Comparison of ENCODE assay signal across 9 mouse cellular contexts in genomic region chr7:74025007-74025406, GRCm38 (mm10). TPM values are rescaled to one million over a fixed set of nuclear protein-coding genes. Genes with fewer than 3 reads are reported as not detected.
A peak's percentile ranks its signal among the peaks of the same experiment; 100 is the strongest.
DNase-seq lines count a peak whose midpoint lies in the region; ATAC-seq and TF ChIP-seq lines count a peak whose summit lies in the region.
"Had no signal": no experiment of that assay in that cellular context is flagged by ENCODE, and none has a peak within 500 bp of the region (broad histone marks: within the 10 kb centered on the region; RNA-seq: fewer than 3 reads in every experiment).

No protein-coding gene starts in this region.

- TF ChIP-seq POLR2A in bone marrow, adult 2 months (IDR thresholded peaks at IDR 0.05; ENCODE audit: borderline replicate concordance, control insufficient read depth, low read depth, low read length): no peak

- peak; percentile 74 for ATAC-seq in forebrain, embryonic 14.5 days
- ATAC-seq in monocyte, adult 5-6 weeks (replicated peaks; ENCODE audit: insufficient number of reproducible peaks, low FRiP score, low TSS enrichment, poor library complexity, severe bottlenecking): no peak

- H3K9ac ChIP-seq in forebrain, embryonic 14.5 days (ENCODE audit: low read length): no peak overlapping the region
- H3K9ac ChIP-seq: neural tube, embryonic 12.5 days had no signal

- no peaks in the 10 kb centered on the region for H3K27me3 ChIP-seq in forebrain, embryonic 14.5 days (replicated peaks; ENCODE audit: control insufficient read depth, insufficient read depth, low read length)
- H3K27me3 ChIP-seq: neural tube, embryonic 12.5 days had no signal

- no peaks in the 10 kb centered on the region for H3K36me3 ChIP-seq in forebrain, embryonic 14.5 days (ENCODE audit: control insufficient read depth, insufficient read depth, low read length)
- H3K36me3 ChIP-seq: neural tube, embryonic 12.5 days had no signal

- TF ChIP-seq CTCF in bone marrow, adult 2 months (IDR thresholded peaks at IDR 0.05; ENCODE audit: control insufficient read depth, insufficient read depth, low read length): peak; percentile 69

- H3K9me3 ChIP-seq in forebrain, embryonic 14.5 days (replicated peaks; ENCODE audit: control insufficient read depth, low read length): no peaks in the 10 kb centered on the region
- H3K9me3 ChIP-seq: neural tube, embryonic 12.5 days had no signal

- 21% methylated on average over 5 of the region's 5 CpGs for WGBS in bone marrow, adult 2 months
- 10% methylated on average over 5 of the region's 5 CpGs for WGBS in forebrain, embryonic 14.5 days

- H3K4me3 ChIP-seq in bone marrow, adult 2 months (replicated peaks; ENCODE audit: control insufficient read depth, low read depth, low read length): no peak overlapping the region
- no peak overlapping the region for H3K4me3 ChIP-seq in forebrain, embryonic 14.5 days (ENCODE audit: low read depth, low read length)
- H3K4me3 ChIP-seq: neural tube, embryonic 12.5 days had no signal

- H3K4me1 ChIP-seq in bone marrow, adult 2 months (ENCODE audit: control insufficient read depth, insufficient read depth, low read length): no peaks in the 10 kb centered on the region
- H3K4me1 ChIP-seq in forebrain, embryonic 14.5 days (ENCODE audit: control insufficient read depth, insufficient read depth, low read length): peaks cover 3% of the 10 kb centered on the region; the same call in 1 of the 2 replicates
- H3K4me1 ChIP-seq: neural tube, embryonic 12.5 days had no signal

- peak; percentile 36 for DNase-seq in ovary, adult 18-20 months (ENCODE audit: low spot score)
- no peak for DNase-seq in ovary, postnatal 10 days (ENCODE audit: low spot score)
- DNase-seq in forebrain, embryonic 14.5 days (ENCODE audit: low spot score): peak; percentile 90
- DNase-seq in kidney, postnatal 10 days: peak; percentile 88
- DNase-seq in lung, postnatal 14 days: peak; percentile 81
- peak; percentile 70 for DNase-seq in right cerebral cortex, postnatal 14 days

- no peak overlapping the region for H3K4me2 ChIP-seq in forebrain, embryonic 14.5 days (ENCODE audit: low read length)
- H3K4me2 ChIP-seq: neural tube, embryonic 12.5 days had no signal

- no peak overlapping the region for H3K27ac ChIP-seq in bone marrow, adult 2 months (ENCODE audit: control insufficient read depth, insufficient read depth, low read depth, low read length, poor library complexity)
- no peak overlapping the region for H3K27ac ChIP-seq in forebrain, embryonic 14.5 days (ENCODE audit: low read depth, low read length)
- H3K27ac ChIP-seq: neural tube, embryonic 12.5 days had no signal

RNA-seq across cellular contexts. Expression of gene St8sia2, which starts 11.5 kb away (rescaled TPM):
- not detected in 2 replicates for polyA plus RNA-seq in bone marrow, adult 2 months (2011; ENCODE audit: insufficient read depth, insufficient read length, low replicate concordance, missing spikeins)
- 72.5 and 92.1 TPM in 2 replicates for polyA plus RNA-seq in forebrain, embryonic 14.5 days (2014; fragmentation: Nextera tagmentation; extraction: Ambion mirVana)
- not detected in 3 replicates for total RNA-seq in monocyte, adult 5-6 weeks (2017)

Comparison
In these comparisons a context has a peak if more than half of its experiments do, and no peak if none do; other contexts are left out.
1. RNA of gene St8sia2, which starts 11.5 kb away (polyA plus RNA-seq): 72.5 to 92.1 TPM in forebrain, embryonic 14.5 days; not detected in bone marrow, adult 2 months; every median in the first group is over 10 times any median in the second.